Mouse (Mus musculus) liver, postnatal 0 days (tissue): ENCODE measurements around the gene Zfp764.

Experiments used
- CTCF ChIP-seq: sonication (generic); IDR thresholded peaks from 2 replicates; pipeline ENCODE4 v1.5.1; 2016; ENCODE audit warnings: antibody characterized with exemption, low read depth
- EP300 ChIP-seq: IDR thresholded peaks from 2 replicates; pipeline ENCODE4 v1.6.1; 2016; ENCODE audit warnings: antibody characterized with exemption, low read depth, mild to moderate bottlenecking

GRCm38 (mm10) chr7:127437724-127438123, 31.1 kb upstream of the Zfp764 start:
- TF ChIP-seq CTCF (peak; percentile 70), EP300 (no peak)
